Mouse (Mus musculus): ENCODE measurements around the gene Sorbs1.

Sorbs1 gene

GRCm38 (mm10) chr19:40528254-40528653 lies 14.7 kb upstream of the Sorbs1 start:
- no peak for DNase-seq (ENCODE audit: low read depth, low spot score)
- Histone ChIP-seq H3K36me3 (ENCODE audit: control insufficient read depth, insufficient read depth, low read length, poor library complexity, severe bottlenecking) (no peaks in the 10 kb centered on the region), H3K27me3 (ENCODE audit: control insufficient read depth, insufficient read depth, low read length, poor library complexity, severe bottlenecking) (no peaks in the 10 kb centered on the region; the same call in 1 of the 2 replicates)

- no peaks in the 10 kb centered on the region; the same call in 1 of the 2 replicates for H3K27me3 ChIP-seq (ENCODE audit: control insufficient read depth, insufficient read depth, low read length, poor library complexity, severe bottlenecking)
- H3K36me3 ChIP-seq (ENCODE audit: control insufficient read depth, insufficient read depth, low read length, poor library complexity, severe bottlenecking), result no peaks in the 10 kb centered on the region
- no peak for DNase-seq (ENCODE audit: low read depth, low spot score)
These were observed 12.9 kb upstream of the Sorbs1 start for GRCm38 (mm10) chr19:40526367-40527014.

- DNase-seq (ENCODE audit: low read depth, low spot score), result no peak
These were observed 9.9 kb upstream of the Sorbs1 start for GRCm38 (mm10) chr19:40523431-40524005.

DNA sequence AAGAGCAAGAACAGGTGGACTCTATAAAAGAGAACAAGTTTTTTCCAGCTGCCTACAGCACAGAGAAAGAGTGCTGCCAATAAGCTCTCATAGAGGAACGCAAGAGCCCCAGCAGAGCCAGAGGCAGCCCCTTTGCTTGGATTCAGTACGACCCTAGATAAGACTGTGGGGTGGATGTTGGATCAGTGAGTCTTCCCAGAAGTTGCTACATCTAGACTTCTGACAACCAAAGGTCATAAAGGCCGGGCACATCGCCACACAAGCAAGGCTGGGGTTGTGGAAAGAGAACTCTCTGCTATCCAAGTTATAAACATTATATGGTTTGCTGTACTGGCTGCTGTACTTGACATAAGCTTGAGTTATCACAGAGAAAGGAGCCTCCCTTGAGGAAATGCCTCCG lies 6.8 kb upstream of the Sorbs1 start:
- no peaks in the 10 kb centered on the region; the same call in 1 of the 2 replicates for H3K27me3 ChIP-seq (ENCODE audit: control insufficient read depth, insufficient read depth, low read length, poor library complexity, severe bottlenecking)
- no peak for DNase-seq (ENCODE audit: low read depth, low spot score)
- H3K36me3 ChIP-seq (ENCODE audit: control insufficient read depth, insufficient read depth, low read length, poor library complexity, severe bottlenecking), result no peaks in the 10 kb centered on the region

More at GRCm38 (mm10) chr19:40523431-40524005, 9.9 kb upstream of the Sorbs1 start:
- H3K27me3 ChIP-seq (ENCODE audit: control insufficient read depth, insufficient read depth, low read length, poor library complexity, severe bottlenecking), result no peaks in the 10 kb centered on the region; the same call in 1 of the 2 replicates
- no peaks in the 10 kb centered on the region for H3K36me3 ChIP-seq (ENCODE audit: control insufficient read depth, insufficient read depth, low read length, poor library complexity, severe bottlenecking)

- H3K27me3 ChIP-seq (ENCODE audit: control insufficient read depth, insufficient read depth, low read length, poor library complexity, severe bottlenecking), result no peaks in the 10 kb centered on the region
- DNase-seq (ENCODE audit: low read depth, low spot score), result no peak
- H3K36me3 ChIP-seq (ENCODE audit: control insufficient read depth, insufficient read depth, low read length, poor library complexity, severe bottlenecking), result no peaks in the 10 kb centered on the region
These were observed 5.1 kb upstream of the Sorbs1 start for GRCm38 (mm10) chr19:40518706-40519105.

DNA sequence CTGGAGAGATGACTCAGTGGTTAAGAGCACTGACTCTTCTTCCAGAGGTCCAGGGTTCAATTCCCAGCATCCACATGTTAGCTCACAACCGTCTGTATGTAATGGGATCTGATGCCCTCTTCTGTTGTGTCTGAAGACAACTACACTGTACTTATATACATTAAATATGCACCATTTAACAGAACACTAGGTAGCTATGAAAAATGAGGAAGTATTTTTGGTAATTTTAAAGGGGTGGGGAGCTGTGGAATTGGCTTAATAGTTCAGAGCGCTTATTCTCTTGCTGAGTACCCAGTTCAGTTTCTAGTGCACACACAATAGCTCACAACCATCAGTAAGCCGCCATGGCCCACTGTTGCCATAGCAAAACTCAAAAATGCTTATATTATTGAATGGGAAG lies 2.0 kb upstream of the Sorbs1 start:
- DNase-seq (ENCODE audit: low read depth, low spot score), result peak; percentile 14
- Histone ChIP-seq H3K27me3 (ENCODE audit: control insufficient read depth, insufficient read depth, low read length, poor library complexity, severe bottlenecking) (no peaks in the 10 kb centered on the region), H3K36me3 (ENCODE audit: control insufficient read depth, insufficient read depth, low read length, poor library complexity, severe bottlenecking) (no peaks in the 10 kb centered on the region)

GRCm38 (mm10) chr19:40514376-40514775 lies 797 bp upstream of the Sorbs1 start:
- DNase-seq (ENCODE audit: low read depth, low spot score), result no peak
- no peaks in the 10 kb centered on the region for H3K27me3 ChIP-seq (ENCODE audit: control insufficient read depth, insufficient read depth, low read length, poor library complexity, severe bottlenecking)

GRCm38 (mm10) chr19:40512500-40513421 lies 818 bp downstream of the Sorbs1 start:
- Histone ChIP-seq H3K36me3 (ENCODE audit: control insufficient read depth, insufficient read depth, low read length, poor library complexity, severe bottlenecking) (no peaks in the 10 kb centered on the region), H3K27me3 (ENCODE audit: control insufficient read depth, insufficient read depth, low read length, poor library complexity, severe bottlenecking) (no peaks in the 10 kb centered on the region)
- DNase-seq (ENCODE audit: low read depth, low spot score), result peak; percentile 58

More at GRCm38 (mm10) chr19:40514376-40514775, 797 bp upstream of the Sorbs1 start:
- H3K36me3 ChIP-seq (ENCODE audit: control insufficient read depth, insufficient read depth, low read length, poor library complexity, severe bottlenecking), result no peaks in the 10 kb centered on the region

DNA sequence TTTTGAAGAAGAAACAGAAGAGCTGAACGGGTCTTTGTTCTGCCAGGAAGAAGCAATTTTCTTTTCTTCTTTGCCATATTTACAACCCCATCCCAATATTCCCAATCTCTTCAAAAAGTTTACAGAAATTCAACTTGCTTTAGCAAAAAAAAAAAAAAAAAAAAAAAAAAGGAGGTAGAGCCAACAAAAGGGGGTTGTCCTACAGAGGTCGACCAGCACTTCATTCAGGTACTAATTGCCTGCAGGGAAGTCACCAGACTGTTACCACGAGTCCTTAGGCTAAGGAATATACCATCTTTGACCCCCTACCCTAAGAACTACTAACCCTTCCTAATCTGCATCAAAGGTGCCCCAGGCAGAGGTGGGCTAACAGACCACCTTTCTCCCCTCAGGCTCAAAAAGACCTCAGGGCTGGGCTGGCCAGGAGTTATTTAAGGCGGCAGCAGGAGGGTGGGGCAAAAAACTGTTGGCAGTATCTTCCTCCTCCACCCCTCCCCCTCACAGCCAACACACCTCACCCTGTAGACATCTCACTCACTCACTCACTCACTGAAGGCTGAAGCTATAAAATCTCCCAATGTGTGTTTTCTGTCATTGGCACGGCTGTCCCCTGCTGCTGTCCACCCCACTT lies 1.8 kb downstream of the Sorbs1 start:
- DNase-seq (ENCODE audit: low read depth, low spot score), result peak; percentile 6
- H3K27me3 ChIP-seq (ENCODE audit: control insufficient read depth, insufficient read depth, low read length, poor library complexity, severe bottlenecking), result no peaks in the 10 kb centered on the region
- H3K36me3 ChIP-seq (ENCODE audit: control insufficient read depth, insufficient read depth, low read length, poor library complexity, severe bottlenecking), result no peaks in the 10 kb centered on the region

- DNase-seq (ENCODE audit: low read depth, low spot score), result no peak
- Histone ChIP-seq H3K27me3 (ENCODE audit: control insufficient read depth, insufficient read depth, low read length, poor library complexity, severe bottlenecking) (no peaks in the 10 kb centered on the region), H3K36me3 (ENCODE audit: control insufficient read depth, insufficient read depth, low read length, poor library complexity, severe bottlenecking) (no peaks in the 10 kb centered on the region)
These were observed 2.5 kb downstream of the Sorbs1 start for GRCm38 (mm10) chr19:40511100-40511439.

- no peak for DNase-seq (ENCODE audit: low read depth, low spot score)
- Histone ChIP-seq H3K27me3 (ENCODE audit: control insufficient read depth, insufficient read depth, low read length, poor library complexity, severe bottlenecking) (no peaks in the 10 kb centered on the region), H3K36me3 (ENCODE audit: control insufficient read depth, insufficient read depth, low read length, poor library complexity, severe bottlenecking) (no peaks in the 10 kb centered on the region)
These were observed 3.0 kb downstream of the Sorbs1 start for GRCm38 (mm10) chr19:40510387-40511099.

DNA sequence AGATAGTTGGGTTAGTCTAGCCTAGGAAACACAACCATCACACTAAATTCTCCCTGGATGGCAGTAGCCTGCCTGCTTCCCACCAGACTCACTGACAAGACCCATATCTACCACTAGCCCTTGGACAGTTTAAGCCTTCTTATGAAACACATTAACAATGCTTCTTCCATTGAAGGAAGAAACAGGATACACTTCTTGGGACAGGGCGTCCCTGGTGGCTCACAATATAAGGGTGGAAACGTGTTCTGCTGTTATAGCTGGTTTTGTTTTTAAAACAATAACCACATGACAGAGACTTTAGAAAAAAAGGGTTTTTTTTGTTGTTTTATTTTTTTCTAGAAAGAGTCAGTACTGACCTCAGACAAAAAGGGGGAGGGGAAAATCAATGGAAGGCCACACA lies 4.3 kb downstream of the Sorbs1 start:
- DNase-seq (ENCODE audit: low read depth, low spot score), result no peak
- no peaks in the 10 kb centered on the region for H3K36me3 ChIP-seq (ENCODE audit: control insufficient read depth, insufficient read depth, low read length, poor library complexity, severe bottlenecking)
- no peaks in the 10 kb centered on the region for H3K27me3 ChIP-seq (ENCODE audit: control insufficient read depth, insufficient read depth, low read length, poor library complexity, severe bottlenecking)

GRCm38 (mm10) chr19:40508851-40509250 lies 4.7 kb downstream of the Sorbs1 start:
- Histone ChIP-seq H3K27me3 (ENCODE audit: control insufficient read depth, insufficient read depth, low read length, poor library complexity, severe bottlenecking) (no peaks in the 10 kb centered on the region), H3K36me3 (ENCODE audit: control insufficient read depth, insufficient read depth, low read length, poor library complexity, severe bottlenecking) (no peaks in the 10 kb centered on the region)
- DNase-seq (ENCODE audit: low read depth, low spot score), result peak; percentile 33

DNA sequence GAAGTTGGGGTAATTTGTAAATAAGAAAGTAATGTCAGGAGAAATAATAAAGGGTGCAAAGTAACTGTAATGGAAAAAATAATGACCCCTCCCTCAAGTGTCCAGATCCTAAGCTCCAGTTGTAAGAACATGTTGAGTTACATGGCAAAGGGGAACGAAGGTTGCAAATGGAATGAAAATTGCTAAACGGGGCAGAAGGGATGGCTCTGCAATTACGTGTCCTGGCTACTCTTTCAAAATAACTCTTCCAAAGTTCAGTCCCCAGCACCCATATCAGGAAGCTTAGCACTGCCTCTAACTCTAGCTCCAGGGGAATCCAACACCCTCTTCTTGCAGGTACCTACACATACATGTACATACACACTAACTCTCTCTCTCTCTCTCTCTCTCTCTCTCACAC lies 6.6 kb downstream of the Sorbs1 start:
- H3K36me3 ChIP-seq (ENCODE audit: control insufficient read depth, insufficient read depth, low read length, poor library complexity, severe bottlenecking), result no peaks in the 10 kb centered on the region
- DNase-seq (ENCODE audit: low read depth, low spot score), result no peak
- H3K27me3 ChIP-seq (ENCODE audit: control insufficient read depth, insufficient read depth, low read length, poor library complexity, severe bottlenecking), result no peaks in the 10 kb centered on the region

Measured in splenic B cell, adult 2 months (primary cell).